Comparison of ENCODE assay signal across 9 mouse cellular contexts in the genomic region with DNA sequence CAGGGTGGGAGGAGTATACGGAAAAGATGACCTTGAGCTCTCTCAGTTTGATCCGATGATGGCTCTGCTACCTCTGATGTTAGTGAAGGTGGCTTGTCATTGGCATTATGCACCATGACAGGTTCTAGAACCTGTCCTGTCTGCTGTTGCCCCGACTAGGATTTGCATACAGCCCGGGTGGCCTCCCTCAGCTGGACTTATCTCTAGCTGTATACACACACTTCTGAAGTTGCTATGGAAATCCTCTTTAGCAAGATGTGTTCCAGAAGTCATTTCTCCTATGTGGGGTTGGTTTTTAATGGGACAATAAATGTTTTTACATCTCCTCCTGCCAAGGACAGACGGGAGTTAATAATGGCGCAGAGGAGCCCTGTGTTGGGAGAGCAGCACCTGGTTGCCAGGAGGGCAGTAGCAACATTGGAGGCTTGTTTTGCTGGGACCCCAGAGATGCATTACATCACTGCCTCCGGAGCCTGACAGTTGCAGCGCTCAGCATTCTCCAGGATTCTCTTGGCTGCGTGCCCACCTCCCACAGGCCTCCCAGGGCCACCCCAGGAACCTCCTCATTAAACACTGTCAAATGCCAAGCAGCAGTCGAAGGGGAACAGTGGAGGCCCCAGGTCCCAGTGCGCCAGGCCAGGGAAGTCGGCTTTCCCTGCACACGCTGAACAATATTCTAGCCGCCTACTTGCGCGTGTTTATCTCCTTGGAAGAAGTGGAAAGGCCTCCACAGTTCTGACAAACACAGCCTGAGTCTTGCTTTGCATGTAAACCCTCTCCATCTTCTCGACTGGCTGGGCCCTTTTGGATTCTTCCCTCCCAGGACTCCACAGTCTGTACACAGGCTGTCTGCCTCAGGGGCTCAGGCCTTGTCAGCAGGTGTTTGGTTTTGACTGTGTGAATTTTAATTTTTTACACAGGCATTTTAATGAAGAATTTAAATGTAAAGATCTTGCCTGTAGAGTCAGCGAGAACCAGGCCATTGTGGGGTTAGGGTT.
DNase-seq lines count a peak whose midpoint lies in the region; ATAC-seq lines count a peak whose summit lies in the region.
"Had no signal": no experiment of that assay in that cellular context is flagged by ENCODE, and none has a peak within 500 bp of the region (broad histone marks: within the 10 kb centered on the region; RNA-seq: fewer than 3 reads in every experiment).

No protein-coding gene starts in this region.

- peaks cover 11% of the 10 kb centered on the region; the same call in 1 of the 2 replicates for H3K4me1 ChIP-seq in intestine, embryonic 15.5 days (replicated peaks)
- H3K4me1 ChIP-seq in midbrain, embryonic 14.5 days (ENCODE audit: control insufficient read depth, insufficient read depth, low read length) = peaks cover 18% of the 10 kb centered on the region; the same call in 1 of the 2 replicates
- H3K4me1 ChIP-seq: liver, embryonic 15.5 days had no signal

- ATAC-seq in intestine, embryonic 15.5 days = peak; percentile 91
- peak; percentile 81; the same call in 1 of the 2 replicates for ATAC-seq in midbrain, embryonic 14.5 days (ENCODE audit: low FRiP score, low TSS enrichment)

- no peak overlapping the region for H3K9ac ChIP-seq in intestine, embryonic 15.5 days
- no peak overlapping the region for H3K9ac ChIP-seq in midbrain, embryonic 14.5 days (replicated peaks; ENCODE audit: low read length)
- H3K9ac ChIP-seq: liver, embryonic 15.5 days had no signal

- 32% methylated on average over 18 of the region's 18 CpGs for WGBS in intestine, embryonic 15.5 days
- 29% methylated on average over 18 of the region's 18 CpGs for WGBS in midbrain, embryonic 14.5 days

- no peaks in the 10 kb centered on the region for H3K9me3 ChIP-seq in intestine, embryonic 15.5 days
- H3K9me3 ChIP-seq in midbrain, embryonic 14.5 days (ENCODE audit: control insufficient read depth, low read length) = no peaks in the 10 kb centered on the region
- H3K9me3 ChIP-seq: liver, embryonic 15.5 days had no signal

- intact Hi-C loops in gastrocnemius, postnatal 14 days (cut with DNase I; ENCODE audit: low total_unique reads) = no loop called here

- H3K27me3 ChIP-seq in intestine, embryonic 15.5 days (replicated peaks) = no peaks in the 10 kb centered on the region
- H3K27me3 ChIP-seq in midbrain, embryonic 14.5 days (ENCODE audit: control insufficient read depth, insufficient read depth, low read length) = no peaks in the 10 kb centered on the region
- H3K27me3 ChIP-seq: liver, embryonic 15.5 days had no signal

- H3K27ac ChIP-seq in intestine, embryonic 15.5 days = peak overlapping the region; percentile 58
- peak overlapping the region; percentile 74 for H3K27ac ChIP-seq in midbrain, embryonic 14.5 days (replicated peaks; ENCODE audit: low read depth, low read length)
- H3K27ac ChIP-seq: liver, embryonic 15.5 days had no signal

- no peaks in the 10 kb centered on the region for H3K36me3 ChIP-seq in intestine, embryonic 15.5 days
- H3K36me3 ChIP-seq in midbrain, embryonic 14.5 days (ENCODE audit: control insufficient read depth, insufficient read depth, low read length) = no peaks in the 10 kb centered on the region
- H3K36me3 ChIP-seq: liver, embryonic 15.5 days had no signal

- no peak overlapping the region for H3K4me3 ChIP-seq in intestine, embryonic 15.5 days (replicated peaks)
- no peak overlapping the region for H3K4me3 ChIP-seq in midbrain, embryonic 14.5 days (replicated peaks; ENCODE audit: low read depth, low read length)
- H3K4me3 ChIP-seq: liver, embryonic 15.5 days had no signal

- DNase-seq in adrenal gland, adult 18-20 months (ENCODE audit: low spot score in 2 of 2) = peak; percentile 69 to 73
- peak; percentile 52 to 71 for DNase-seq in cerebellum, postnatal 14 days
- peak; percentile 81 for DNase-seq in gastrocnemius, postnatal 14 days
- DNase-seq in left cerebral cortex, adult 18-20 months (ENCODE audit: low spot score in 2 of 2) = peak; percentile 59 to 70
- peak; percentile 89 for DNase-seq in midbrain, embryonic 14.5 days
- peak; percentile 29 for DNase-seq in telencephalon, adult 2 months (ENCODE audit: low read depth, low spot score)
- DNase-seq in thymus, postnatal 10 days (ENCODE audit: low spot score in 2 of 2) = no peak

- no peak overlapping the region; the same call in 1 of the 2 replicates for H3K4me2 ChIP-seq in intestine, embryonic 15.5 days (replicated peaks)
- no peak overlapping the region for H3K4me2 ChIP-seq in midbrain, embryonic 14.5 days (ENCODE audit: low read length)
- H3K4me2 ChIP-seq: liver, embryonic 15.5 days had no signal

Comparison
In these comparisons a context has a peak if more than half of its experiments do, and no peak if none do; other contexts are left out.
1. DNase-seq: peak in adrenal gland, adult 18-20 months (2 of 2), cerebellum, postnatal 14 days (2 of 2), gastrocnemius, postnatal 14 days (single experiment), left cerebral cortex, adult 18-20 months (2 of 2), midbrain, embryonic 14.5 days (single experiment) and telencephalon, adult 2 months (single experiment); none in thymus, postnatal 10 days (0 of 2).